Mouse (Mus musculus) bone marrow macrophage, adult 2 months (primary cell): ENCODE measurements around the gene Znhit3. TPM values are rescaled to one million over a fixed set of nuclear protein-coding genes. Genes with fewer than 3 reads are reported as not detected.

Source experiments
- H3K27ac ChIP-seq: 2 replicates; pipeline ENCODE4 v1.5.1; 2012; ENCODE audit warnings: low read depth, low read length; ENCODE audit not compliant: insufficient read depth
- H3K4me1 ChIP-seq: 2 replicates; pipeline ENCODE4 v1.6.1; 2012; ENCODE audit warnings: low read length; ENCODE audit not compliant: control insufficient read depth, insufficient read depth
- H3K4me3 ChIP-seq: 2 replicates; pipeline ENCODE4 v1.5.1; 2012; ENCODE audit warnings: mild to moderate bottlenecking, low read length, moderate library complexity; ENCODE audit not compliant: insufficient read depth
- CTCF ChIP-seq: IDR thresholded peaks from 2 replicates; pipeline ENCODE4 v1.5.1; 2012; ENCODE audit warnings: low read depth, mild to moderate bottlenecking, low read length, moderate library complexity
- POLR2A ChIP-seq: IDR thresholded peaks from 2 replicates; pipeline ENCODE4 v1.6.1; 2012; ENCODE audit warnings: mild to moderate bottlenecking, low read depth, low read length, borderline replicate concordance
- polyA plus RNA-seq: library from polyadenylated mRNA; stranded (reverse); fragments of >200 nt; gene quantifications from 2 replicates; pipeline ENCODE4 v1.2.4, GENCODE M21; 2012; ENCODE audit not compliant: missing spikeins, insufficient read depth, insufficient read length

Znhit3 gene
- polyA plus RNA-seq, 1 experiment: 12.1 TPM

GRCm38 (mm10) chr11:84957171-84957570, 41.0 kb upstream of the Znhit3 start:
- Histone ChIP-seq H3K27ac (no peak overlapping the region), H3K4me3 (no peak overlapping the region), H3K4me1 (no peaks in the 10 kb centered on the region)
- no peak for TF ChIP-seq CTCF
- no peak for TF ChIP-seq POLR2A

GRCm38 (mm10) chr11:84956400-84956799, 40.2 kb upstream of the Znhit3 start:
- TF ChIP-seq CTCF (no peak), POLR2A (no peak)
- H3K4me3 ChIP-seq: no peak overlapping the region
- no peaks in the 10 kb centered on the region for H3K4me1 ChIP-seq
- H3K27ac ChIP-seq: no peak overlapping the region

DNA sequence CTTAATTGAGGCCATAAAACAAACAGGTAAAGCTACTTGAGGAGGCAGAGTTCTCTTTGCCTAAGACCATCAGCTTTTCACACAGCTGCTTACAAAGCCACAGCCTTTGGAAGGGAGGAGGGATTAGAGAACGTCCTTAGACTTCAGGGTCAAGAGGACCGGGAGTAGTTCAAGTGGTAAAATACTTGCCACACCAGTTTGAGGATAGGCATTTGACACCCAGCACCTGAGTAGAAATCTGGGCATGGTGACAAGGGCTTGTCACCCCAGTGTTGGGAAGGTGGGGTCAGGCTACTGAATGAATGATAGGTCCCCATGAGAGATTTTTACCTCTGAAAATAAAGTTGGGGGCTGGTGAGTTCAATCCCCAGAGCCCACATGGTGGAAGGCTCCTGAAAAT, 36.4 kb upstream of the Znhit3 start:
- H3K27ac ChIP-seq: no peak overlapping the region
- TF ChIP-seq CTCF (no peak), POLR2A (no peak)
- no peak overlapping the region for H3K4me3 ChIP-seq
- H3K4me1 ChIP-seq: no peaks in the 10 kb centered on the region

GRCm38 (mm10) chr11:84948526-84948925, 32.4 kb upstream of the Znhit3 start:
- Histone ChIP-seq H3K4me1 (no peaks in the 10 kb centered on the region), H3K4me3 (no peak overlapping the region), H3K27ac (no peak overlapping the region)
- TF ChIP-seq POLR2A (no peak), CTCF (no peak)

DNA sequence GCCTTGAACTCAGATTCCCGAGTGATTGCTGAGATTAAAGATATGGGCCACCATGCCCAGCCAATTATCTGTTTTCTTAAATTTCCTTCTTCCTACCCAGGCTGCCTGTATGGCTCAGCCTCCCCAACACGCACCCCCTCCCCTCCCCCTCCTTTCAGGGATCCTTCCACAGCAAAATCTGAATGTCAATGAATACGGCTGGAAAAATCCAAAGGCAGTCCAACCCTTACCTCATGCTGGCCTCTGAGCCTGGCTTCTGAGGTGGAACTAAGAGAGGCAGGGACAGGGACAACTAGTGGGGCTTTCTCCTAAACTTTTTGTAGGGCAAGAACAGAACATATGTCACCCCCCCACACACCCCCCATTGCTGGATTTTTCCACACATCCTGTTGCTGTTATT, 31.9 kb upstream of the Znhit3 start:
- no peak for TF ChIP-seq POLR2A
- TF ChIP-seq CTCF: no peak
- Histone ChIP-seq H3K4me1 (no peaks in the 10 kb centered on the region), H3K4me3 (no peak overlapping the region), H3K27ac (no peak overlapping the region)

GRCm38 (mm10) chr11:84947206-84947605, 31.0 kb upstream of the Znhit3 start:
- Histone ChIP-seq H3K27ac (no peak overlapping the region), H3K4me3 (no peak overlapping the region), H3K4me1 (no peaks in the 10 kb centered on the region)
- TF ChIP-seq CTCF: no peak
- TF ChIP-seq POLR2A: no peak

DNA sequence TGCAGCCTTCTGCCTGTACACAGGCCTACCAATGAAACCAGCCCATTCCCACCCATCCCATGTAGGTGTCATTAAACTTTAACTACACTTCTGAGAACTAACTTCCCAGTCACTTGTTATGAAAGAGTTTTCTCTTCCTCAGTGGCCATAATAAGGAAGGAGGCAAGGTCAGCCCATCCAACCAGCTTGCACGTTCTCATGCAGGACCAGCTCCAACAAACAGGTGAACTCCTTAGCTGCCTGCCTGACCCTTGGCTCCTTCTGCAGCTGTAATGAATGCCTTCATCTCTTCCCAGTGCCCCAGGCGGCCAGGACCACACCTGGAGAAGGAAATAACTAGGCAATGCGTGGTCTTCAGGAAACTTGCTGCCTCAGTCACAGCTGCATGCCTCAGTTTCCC, 29.7 kb upstream of the Znhit3 start:
- Histone ChIP-seq H3K27ac (no peak overlapping the region), H3K4me1 (no peaks in the 10 kb centered on the region), H3K4me3 (no peak overlapping the region)
- no peak for TF ChIP-seq CTCF
- TF ChIP-seq POLR2A: no peak

DNA sequence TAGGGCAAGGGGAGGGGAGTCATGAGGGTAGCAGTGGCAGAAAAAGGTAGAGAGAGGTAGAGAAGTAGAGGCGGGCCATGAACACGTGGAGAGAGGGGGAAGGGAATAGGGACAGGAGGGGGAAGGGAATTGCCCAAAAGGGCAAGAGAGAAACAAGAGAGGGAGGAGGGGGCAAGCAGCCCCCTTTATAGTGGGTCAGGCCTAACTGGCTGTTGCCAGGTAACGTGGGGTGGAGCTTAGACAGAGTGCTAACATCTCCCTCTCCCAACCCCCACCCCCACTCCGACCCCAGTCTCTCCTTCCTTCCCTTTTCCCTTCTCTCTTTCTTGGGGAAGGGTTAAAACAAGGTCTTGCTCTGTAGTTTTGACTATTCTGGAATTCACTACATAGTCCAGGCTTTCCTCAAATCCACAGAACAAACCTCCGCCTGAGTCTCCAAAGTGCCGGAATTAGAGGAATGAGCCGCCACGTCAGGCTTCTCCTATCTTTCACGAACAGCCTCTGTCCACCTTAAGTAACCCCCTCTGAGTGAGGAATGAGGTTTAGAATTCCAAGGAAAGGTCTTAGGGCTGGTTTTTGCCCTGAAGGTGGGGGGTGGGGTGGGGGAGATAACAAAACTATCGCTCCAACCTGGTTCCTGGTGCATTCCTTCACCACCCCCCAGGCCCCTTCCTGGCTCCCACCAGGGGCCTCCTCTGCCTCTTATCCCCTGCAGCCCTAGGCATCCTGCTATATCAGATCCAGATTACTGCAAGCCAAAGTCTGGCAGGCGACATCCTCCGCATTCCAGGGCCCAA, 28.7 kb upstream of the Znhit3 start:
- no peak for TF ChIP-seq POLR2A
- no peak for TF ChIP-seq CTCF
- no peaks in the 10 kb centered on the region for H3K4me1 ChIP-seq
- H3K27ac ChIP-seq: no peak overlapping the region
- no peak overlapping the region for H3K4me3 ChIP-seq

- Histone ChIP-seq H3K4me3 (no peak overlapping the region), H3K4me1 (no peaks in the 10 kb centered on the region), H3K27ac (no peak overlapping the region)
- TF ChIP-seq CTCF (no peak), POLR2A (no peak)
Observed at GRCm38 (mm10) chr11:84943948-84944347, 27.8 kb upstream of the Znhit3 start.

DNA sequence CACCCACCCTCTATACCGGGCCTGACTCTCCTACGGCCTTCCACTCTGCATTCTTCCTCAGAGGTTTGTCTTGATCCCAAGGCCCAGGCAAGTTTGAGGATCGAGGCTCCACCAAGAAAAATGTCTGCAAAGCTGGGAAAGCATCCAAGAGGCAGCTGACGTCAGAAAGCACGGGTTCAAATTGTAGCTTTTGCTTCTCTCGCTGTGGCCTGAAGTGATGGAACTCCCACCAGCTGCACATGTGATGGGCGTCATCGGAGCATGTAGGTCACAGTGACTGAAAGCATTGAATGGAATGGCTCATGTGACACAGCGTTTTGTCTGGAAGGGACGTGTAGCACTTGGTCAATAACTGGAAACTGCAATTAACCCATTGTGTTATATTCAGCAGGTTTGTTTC, 24.0 kb upstream of the Znhit3 start:
- TF ChIP-seq CTCF (no peak), POLR2A (no peak)
- Histone ChIP-seq H3K4me3 (no peak overlapping the region), H3K27ac (no peak overlapping the region), H3K4me1 (no peaks in the 10 kb centered on the region)

- TF ChIP-seq POLR2A: no peak
- no peak for TF ChIP-seq CTCF
Observed at GRCm38 (mm10) chr11:84939508-84940053, 23.4 kb upstream of the Znhit3 start.

More at GRCm38 (mm10) chr11:84939508-84940053, 23.4 kb upstream of the Znhit3 start:
- Histone ChIP-seq H3K27ac (no peak overlapping the region), H3K4me1 (no peaks in the 10 kb centered on the region), H3K4me3 (no peak overlapping the region)
